In genomic region chr19:45074580-45075322, GRCm38 (mm10) we compare ENCODE assay signal across 8 mouse cellular contexts. TPM values are rescaled to one million over a fixed set of nuclear protein-coding genes. Genes with fewer than 3 reads are reported as not detected.
A peak's percentile ranks its signal among the peaks of the same experiment; 100 is the strongest.
DNase-seq lines count a peak whose midpoint lies in the region; ATAC-seq and TF ChIP-seq lines count a peak whose summit lies in the region.

Gene Kazald1 (plus strand): TSS chr19:45075241.

- peak within 1 kb of the TSS; percentile 100 for H3K4me2 ChIP-seq in forebrain, postnatal 0 days (ENCODE audit: low read depth)
- peak within 1 kb of the TSS; percentile 96 for H3K4me2 ChIP-seq in lung, embryonic 15.5 days

- DNase-seq in MEL-GATA-1-ER (ENCODE audit: extremely low read depth, low read depth) = peak; percentile 89
- DNase-seq in cerebellum, adult 2 months = peak; percentile 95 to 98
- DNase-seq in forebrain, postnatal 0 days = peak; percentile 97
- peak; percentile 96 for DNase-seq in heart, postnatal 4 days
- DNase-seq in layer of hippocampus, adult 9-10 months (ENCODE audit: low spot score) = peak; percentile 85
- peak; percentile 81 to 83 for DNase-seq in thymus, adult 18-20 months

- H3K9ac ChIP-seq in forebrain, postnatal 0 days = peak within 1 kb of the TSS; percentile 96
- peak within 1 kb of the TSS; percentile 81 for H3K9ac ChIP-seq in lung, embryonic 15.5 days

- ATAC-seq in forebrain, postnatal 0 days = peak; percentile 94
- ATAC-seq in lung, embryonic 15.5 days (ENCODE audit: borderline replicate concordance, extremely low read depth, low FRiP score, low TSS enrichment) = peak; percentile 89

- TF ChIP-seq POLR2A in cerebellum, adult 2 months (IDR thresholded peaks at IDR 0.05; ENCODE audit: borderline replicate concordance, insufficient read depth, low read length) = peak; percentile 99
- peak; percentile 92 for TF ChIP-seq POLR2A in olfactory bulb, adult 2 months (IDR thresholded peaks at IDR 0.05; ENCODE audit: insufficient read depth, low read depth, low read length)

- TF ChIP-seq CTCF in cerebellum, adult 2 months (IDR thresholded peaks at IDR 0.05; ENCODE audit: borderline replicate concordance, insufficient read depth, low read depth, low read length) = no peak
- no peak for TF ChIP-seq CTCF in forebrain, postnatal 0 days (IDR thresholded peaks at IDR 0.05; ENCODE audit: low read depth)
- no peak for TF ChIP-seq CTCF in olfactory bulb, adult 2 months (IDR thresholded peaks at IDR 0.05; ENCODE audit: insufficient read depth, low read depth, low read length)

- WGBS in cerebellum, adult 2 months = under 1% methylated on average over 45 of the region's 45 CpGs
- under 1% methylated on average over 44 of the region's 45 CpGs for WGBS in forebrain, postnatal 0 days
- 0% methylated on average over 44 of the region's 45 CpGs for WGBS in lung, embryonic 15.5 days
- under 1% methylated on average over 45 of the region's 45 CpGs for WGBS in olfactory bulb, adult 2 months

- no peaks in the 10 kb centered on the region for H3K9me3 ChIP-seq in forebrain, postnatal 0 days (ENCODE audit: low read length)
- no peaks in the 10 kb centered on the region for H3K9me3 ChIP-seq in lung, embryonic 15.5 days

- H3K27ac ChIP-seq in cerebellum, adult 2 months (ENCODE audit: insufficient read depth, low read length) = peak within 1 kb of the TSS; percentile 95
- peak within 1 kb of the TSS; percentile 99 for H3K27ac ChIP-seq in forebrain, postnatal 0 days (ENCODE audit: low read depth, low read length)
- peak within 1 kb of the TSS; percentile 96 for H3K27ac ChIP-seq in lung, embryonic 15.5 days
- H3K27ac ChIP-seq in olfactory bulb, adult 2 months (ENCODE audit: insufficient read depth, low read depth, low read length) = peak within 1 kb of the TSS; percentile 100

- no peaks in the 10 kb centered on the region for H3K27me3 ChIP-seq in cerebellum, adult 2 months (ENCODE audit: control insufficient read depth, insufficient read depth, low read length)
- peaks cover 44% of the 10 kb centered on the region for H3K27me3 ChIP-seq in forebrain, postnatal 0 days (ENCODE audit: insufficient read depth, low read length)
- H3K27me3 ChIP-seq in lung, embryonic 15.5 days = peaks cover 47% of the 10 kb centered on the region

- peaks cover 7% of the 10 kb centered on the region; the same call in 1 of the 2 replicates for H3K4me1 ChIP-seq in cerebellum, adult 2 months (ENCODE audit: control insufficient read depth, insufficient read depth, low read length)
- H3K4me1 ChIP-seq in forebrain, postnatal 0 days (ENCODE audit: insufficient read depth) = peaks cover 5% of the 10 kb centered on the region; the same call in 1 of the 2 replicates
- peaks cover 49% of the 10 kb centered on the region for H3K4me1 ChIP-seq in lung, embryonic 15.5 days
- peaks cover 22% of the 10 kb centered on the region for H3K4me1 ChIP-seq in olfactory bulb, adult 2 months (ENCODE audit: control insufficient read depth, insufficient read depth, low read length)

- peak within 1 kb of the TSS; percentile 89 for H3K4me3 ChIP-seq in cerebellum, adult 2 months (replicated peaks; ENCODE audit: insufficient read depth, low read depth, low read length)
- peak within 1 kb of the TSS; percentile 83 for H3K4me3 ChIP-seq in forebrain, postnatal 0 days (ENCODE audit: low read depth, low read length)
- peak within 1 kb of the TSS; percentile 61 for H3K4me3 ChIP-seq in lung, embryonic 15.5 days
- H3K4me3 ChIP-seq in olfactory bulb, adult 2 months (ENCODE audit: insufficient read depth, low read depth, low read length) = peak within 1 kb of the TSS; percentile 99

- H3K36me3 ChIP-seq in forebrain, postnatal 0 days (ENCODE audit: insufficient read depth) = no peaks in the 10 kb centered on the region
- no peaks in the 10 kb centered on the region for H3K36me3 ChIP-seq in lung, embryonic 15.5 days

RNA-seq across cellular contexts. Expression of gene Kazald1, which starts in this region (rescaled TPM):
- polyA plus RNA-seq in cerebellum, adult 2 months (2012; rRNA removed) = 13.4 and 15.0 TPM in 2 replicates
- 1.8 and 6.1 TPM in 2 replicates for total RNA-seq in forebrain, postnatal 0 days (2014; rRNA removed)
- polyA plus RNA-seq in forebrain, postnatal 0 days (2015; fragmentation: Nextera tagmentation; extraction: Ambion mirVana) = 1.4 and 1.7 TPM in 2 replicates
- total RNA-seq in heart, postnatal 4 days (2021) = 1 to 10 TPM; 5.1 to 6.2 TPM
- 4.9 and 6.4 TPM in 2 replicates for polyA plus RNA-seq in lung, embryonic 15.5 days (2015; fragmentation: Nextera tagmentation; extraction: Ambion mirVana)
- polyA plus RNA-seq in olfactory bulb, adult 2 months (2012; ENCODE audit: insufficient read depth, insufficient read length, low replicate concordance, missing spikeins) = not detected in 2 replicates

Comparison
In these comparisons a context has a peak if more than half of its experiments do, and no peak if none do; other contexts are left out.
1. Peak in every context shown above with its lines: DNase-seq, ATAC-seq, H3K4me3 ChIP-seq and H3K27ac ChIP-seq.